Mouse (Mus musculus) kidney, postnatal 0 days (tissue): Measurements from ENCODE around the gene Napsa. TPM values are rescaled to one million over a fixed set of nuclear protein-coding genes. Genes with fewer than 3 reads are reported as not detected.

Source experiments
- ATAC-seq: fragments of 200-750 bp; cut with Nextera tagmentation; replicated peaks from 2 replicates; pipeline ENCODE4 v1.8.0; 2017; ENCODE audit warnings: low read depth, moderate number of reproducible peaks, moderate TSS enrichment, moderate library complexity; ENCODE audit not compliant: low FRiP score
- DNase-seq: peaks from one replicate; pipeline ENCODE4 v3.0.0-alpha.2; 2016; ENCODE audit warnings: low spot score
- H3K27ac ChIP-seq: fragments of 300-500 bp; sonication (generic); 2 replicates; pipeline ENCODE4 v1.5.1; 2014; ENCODE audit warnings: mild to moderate bottlenecking
- H3K27me3 ChIP-seq: fragments of 300-500 bp; sonication (generic); 2 replicates; pipeline ENCODE4 v1.6.1; 2014; ENCODE audit warnings: low read length, mixed read lengths; ENCODE audit not compliant: insufficient read depth
- H3K36me3 ChIP-seq: fragments of 300-500 bp; sonication (generic); 2 replicates; pipeline ENCODE4 v1.6.1; 2014; ENCODE audit warnings: low read length, mixed read lengths; ENCODE audit not compliant: insufficient read depth
- H3K4me1 ChIP-seq: fragments of 300-500 bp; sonication (generic); replicated peaks from 2 replicates; pipeline ENCODE4 v1.6.1; 2014; ENCODE audit warnings: antibody characterized with exemption, low read length, mixed read lengths; ENCODE audit not compliant: insufficient read depth
- H3K4me2 ChIP-seq: fragments of 300-500 bp; sonication (generic); 2 replicates; pipeline ENCODE4 v1.6.1; 2014; ENCODE audit warnings: mild to moderate bottlenecking, low read length, moderate library complexity, mixed read lengths
- H3K4me3 ChIP-seq: fragments of 300-500 bp; sonication (generic); replicated peaks from 2 replicates; pipeline ENCODE4 v1.5.1; 2014; ENCODE audit warnings: low read depth, low read length
- H3K9ac ChIP-seq: fragments of 300-500 bp; sonication (generic); 2 replicates; pipeline ENCODE4 v1.6.1; 2014; ENCODE audit warnings: low read depth, low read length
- H3K9me3 ChIP-seq: fragments of 300-500 bp; sonication (generic); replicated peaks from 2 replicates; pipeline ENCODE4 v1.6.1; 2016; ENCODE audit warnings: low read length, inconsistent platforms, mixed read lengths
- CTCF ChIP-seq: IDR thresholded peaks from 2 replicates; pipeline ENCODE4 v1.5.1; 2016; ENCODE audit warnings: antibody characterized with exemption, low read depth, mild to moderate bottlenecking, moderate library complexity
- WGBS: fragments of 180-500 bp; shearing (Covaris S2); extraction: QIAGEN DNeasy Blood & Tissue Kit; methylation state at CpG from one replicate; pipeline ENCODE4 v1.1.7; 2014; 5-methylcytosine and 5-hydroxymethylcytosine counted together
- polyA plus RNA-seq: library from polyadenylated mRNA; unstranded; fragments of >200 nt; fragmentation: Nextera tagmentation; extraction: Ambion mirVana; gene quantifications from 2 replicates; pipeline ENCODE4 v1.2.1, GENCODE M21; 2015

Gene Napsa
- polyA plus RNA-seq, 1 experiment from 2014 or later, result 408 TPM

- Histone ChIP-seq H3K27ac (no peak overlapping the region), H3K4me3 (no peak overlapping the region), H3K9me3 (no peaks in the 10 kb centered on the region), H3K36me3 (peaks cover 35% of the 10 kb centered on the region), H3K4me2 (no peak overlapping the region), H3K27me3 (no peaks in the 10 kb centered on the region), H3K9ac (no peak overlapping the region), H3K4me1 (no peaks in the 10 kb centered on the region)
- WGBS, result 90% methylated on average over 13 of the region's 13 CpGs
- DNase-seq, result no peak
- TF ChIP-seq CTCF, result no peak
- no peak for ATAC-seq
Observed at GRCm38 (mm10) chr7:44537496-44537895, 34.7 kb upstream of the Napsa start.

- Histone ChIP-seq H3K9me3 (no peaks in the 10 kb centered on the region), H3K4me2 (no peak overlapping the region), H3K4me1 (no peaks in the 10 kb centered on the region), H3K27me3 (no peaks in the 10 kb centered on the region), H3K36me3 (peaks cover 37% of the 10 kb centered on the region), H3K4me3 (no peak overlapping the region), H3K9ac (no peak overlapping the region), H3K27ac (no peak overlapping the region)
- WGBS, result 91% methylated on average over 41 of the region's 41 CpGs
- ATAC-seq (no peak), DNase-seq (no peak)
- no peak for TF ChIP-seq CTCF
Observed at GRCm38 (mm10) chr7:44538756-44539624, 33.2 kb upstream of the Napsa start.

- ATAC-seq, result no peak
- 93% methylated on average over 11 of the region's 11 CpGs for WGBS
Observed at GRCm38 (mm10) chr7:44542555-44542954, 29.6 kb upstream of the Napsa start.

GRCm38 (mm10) chr7:44543071-44543470 is 29.1 kb upstream of the Napsa start:
- H3K9me3 ChIP-seq, result no peaks in the 10 kb centered on the region
- H3K27ac ChIP-seq, result no peak overlapping the region
- no peak for TF ChIP-seq CTCF
- WGBS, result 82% methylated on average over 12 of the region's 12 CpGs
- no peaks in the 10 kb centered on the region for H3K27me3 ChIP-seq
- no peak overlapping the region for H3K4me2 ChIP-seq
- H3K9ac ChIP-seq, result no peak overlapping the region
- no peaks in the 10 kb centered on the region; the same call in 1 of the 2 replicates for H3K4me1 ChIP-seq
- DNase-seq (no peak), ATAC-seq (no peak)
- H3K36me3 ChIP-seq, result peaks cover 25% of the 10 kb centered on the region; the same call in 1 of the 2 replicates
- H3K4me3 ChIP-seq, result no peak overlapping the region

More at GRCm38 (mm10) chr7:44542555-44542954, 29.6 kb upstream of the Napsa start:
- no peak for DNase-seq
- Histone ChIP-seq H3K36me3 (peaks cover 30% of the 10 kb centered on the region), H3K4me2 (no peak overlapping the region), H3K4me1 (no peaks in the 10 kb centered on the region), H3K4me3 (no peak overlapping the region), H3K27me3 (no peaks in the 10 kb centered on the region), H3K27ac (no peak overlapping the region), H3K9me3 (no peaks in the 10 kb centered on the region), H3K9ac (no peak overlapping the region)
- TF ChIP-seq CTCF, result no peak

- DNase-seq (no peak), ATAC-seq (no peak)
- no peaks in the 10 kb centered on the region for H3K9me3 ChIP-seq
- no peaks in the 10 kb centered on the region for H3K27me3 ChIP-seq
- no peak overlapping the region for H3K4me3 ChIP-seq
- WGBS, result 100% methylated on average over 3 of the region's 3 CpGs
- no peak overlapping the region for H3K27ac ChIP-seq
- no peaks in the 10 kb centered on the region; the same call in 1 of the 2 replicates for H3K4me1 ChIP-seq
- H3K4me2 ChIP-seq, result no peak overlapping the region
- peaks cover 33% of the 10 kb centered on the region for H3K36me3 ChIP-seq
- no peak overlapping the region for H3K9ac ChIP-seq
- TF ChIP-seq CTCF, result no peak
Observed at GRCm38 (mm10) chr7:44546274-44546673, 25.9 kb upstream of the Napsa start.

GRCm38 (mm10) chr7:44547041-44547440 is 25.1 kb upstream of the Napsa start:
- ATAC-seq, result no peak
- Histone ChIP-seq H3K36me3 (peaks cover 33% of the 10 kb centered on the region), H3K4me1 (no peaks in the 10 kb centered on the region; the same call in 1 of the 2 replicates), H3K27me3 (no peaks in the 10 kb centered on the region), H3K9ac (0 out of 2 replicates have a peak overlapping the region, but pooled peaks have one; percentile 46), H3K4me2 (peak overlapping the region; percentile 72; the same call in 1 of the 2 replicates), H3K4me3 (no peak overlapping the region), H3K27ac (no peak overlapping the region), H3K9me3 (no peaks in the 10 kb centered on the region)
- no peak for DNase-seq
- WGBS, result 96% methylated on average over 13 of the region's 13 CpGs
- no peak for TF ChIP-seq CTCF
